Mouse (Mus musculus) C2C12 (cell line): Measurements from ENCODE around the gene Nfat5.

Experiments
- CEBPB ChIP-seq: IDR thresholded peaks from one replicate; pipeline ENCODE4 v1.6.1; 2011; ENCODE audit warnings: low read depth, mild to moderate bottlenecking, control low read depth, moderate library complexity
- CTCF ChIP-seq: IDR thresholded peaks from one replicate; pipeline ENCODE4 v1.5.1; 2011; ENCODE audit not compliant: control insufficient read depth, insufficient read depth, insufficient read length
- FOSL1 ChIP-seq: IDR thresholded peaks from one replicate; pipeline ENCODE4 v1.8.0; 2011; ENCODE audit warnings: mild to moderate bottlenecking, low read length; ENCODE audit not compliant: poor library complexity, insufficient read depth, severe bottlenecking
- MAX ChIP-seq: IDR thresholded peaks from one replicate; pipeline ENCODE4 v1.6.1; 2011; ENCODE audit warnings: mild to moderate bottlenecking, control low read depth
- MYOD1 ChIP-seq: IDR thresholded peaks from one replicate; pipeline ENCODE4 v1.6.1; 2011; ENCODE audit warnings: low read depth; ENCODE audit not compliant: control insufficient read depth, insufficient read length
- MYOG ChIP-seq: IDR thresholded peaks from one replicate; pipeline ENCODE4 v1.6.1; 2011; ENCODE audit not compliant: control insufficient read depth, insufficient read length; ENCODE audit errors: extremely low read depth

GRCm38 (mm10) chr8:107417001-107417400, 123.7 kb downstream of the Nfat5 start:
- TF ChIP-seq CTCF (no peak), CEBPB (no peak), MAX (no peak), FOSL1 (no peak), MYOD1 (no peak), MYOG (no peak)
